Mouse (Mus musculus): Measurements from ENCODE around the gene Eid2b. TPM values are rescaled to one million over a fixed set of nuclear protein-coding genes. Genes with fewer than 3 reads are reported as not detected.
A peak's percentile ranks its signal among the peaks of the same experiment; 100 is the strongest.
"Not testable (repeated sequence)": the region's sequence is repeated elsewhere in the genome, so short reads cannot be mapped to it uniquely, and the experiment has no call there.

Gene Eid2b
- 10 to 100 TPM; 33.3 to 37.8 TPM for total RNA-seq (2021)

DNA sequence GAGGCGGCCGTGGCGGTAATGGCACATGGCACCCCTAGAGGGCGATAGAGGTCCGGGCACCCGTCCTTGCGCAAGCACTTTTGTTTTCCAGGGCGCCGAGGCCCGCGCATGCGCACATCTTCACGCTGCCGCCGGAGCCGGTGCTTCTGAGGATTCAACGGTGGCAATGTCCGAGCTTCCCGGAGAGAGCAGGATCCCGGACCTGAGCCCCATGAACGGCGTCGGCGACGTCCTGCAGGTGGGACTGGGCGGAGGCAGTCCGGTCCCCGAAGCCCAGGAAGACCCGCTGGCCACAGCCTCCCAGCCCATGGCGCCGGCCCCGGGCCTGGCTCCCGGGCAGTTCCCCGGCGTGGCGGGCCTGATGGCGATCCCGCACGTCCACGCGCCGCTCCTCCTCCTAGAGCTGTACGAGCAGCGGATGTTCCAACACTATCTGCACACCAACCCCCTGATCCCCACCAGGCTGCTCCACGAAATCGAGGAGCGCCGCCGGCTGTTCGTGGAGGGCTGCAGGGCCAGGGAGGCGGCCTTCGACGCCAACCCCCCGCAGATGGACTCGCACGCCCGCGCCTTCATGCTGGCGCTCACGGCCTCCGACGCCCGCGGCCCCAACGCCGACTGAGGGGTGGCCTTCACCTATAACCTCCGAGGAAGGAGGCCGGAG is at the start of gene Eid2b:
Gene Eid2b, plus strand, starts transcription at position 125 of the 664 bp plus-strand sequence.
- intact Hi-C loops (cut with DNase I) = no loop called here
- DNase-seq (ENCODE audit: low spot score in 2 of 2) = peak; percentile 96

DNA sequence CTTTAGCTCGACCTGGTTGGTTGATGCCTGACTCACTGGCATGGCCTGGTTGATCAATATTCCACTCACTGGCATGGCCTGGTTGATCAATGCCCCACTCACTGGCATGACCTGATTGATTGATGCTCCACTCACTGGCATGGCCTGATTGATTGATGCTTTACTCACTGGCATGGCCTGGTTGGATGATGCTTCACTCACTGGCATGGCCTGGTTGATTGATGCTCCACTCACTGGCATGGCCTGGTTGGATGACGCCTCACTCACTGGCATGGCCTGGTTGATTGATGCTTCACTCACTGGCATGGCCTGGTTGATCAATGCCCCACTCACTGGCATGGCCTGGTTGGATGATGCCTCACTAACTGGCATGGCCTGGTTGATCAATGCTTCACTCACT is 33.6 kb upstream of the Eid2b start:
- intact Hi-C loops (cut with DNase I); DNase-seq (ENCODE audit: low spot score in 2 of 2): not testable (repeated sequence)

- intact Hi-C loops (cut with DNase I) = no loop called here
- no peak for DNase-seq (ENCODE audit: low spot score in 2 of 2)
These were observed 28.6 kb upstream of the Eid2b start for GRCm38 (mm10) chr7:28248957-28249356.

DNA sequence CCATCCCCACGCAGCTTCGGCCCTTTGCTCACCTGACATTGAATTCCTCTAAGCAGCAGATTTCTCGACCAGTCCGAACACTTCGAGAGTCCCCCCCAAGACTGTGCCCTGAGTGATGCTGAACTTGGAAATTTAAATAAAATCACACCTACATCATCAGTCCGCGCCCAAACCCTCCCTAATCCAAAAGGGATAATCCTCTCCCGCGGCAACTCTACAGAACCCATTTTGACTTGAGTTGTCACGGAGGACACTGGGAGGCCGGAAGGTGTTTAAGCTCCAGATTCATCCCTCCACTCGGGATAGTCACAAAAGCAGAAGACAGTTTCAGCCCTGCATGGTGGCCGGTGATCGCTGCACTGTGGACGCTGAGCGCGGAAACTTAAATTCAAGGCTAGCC is 25.6 kb upstream of the Eid2b start:
- DNase-seq (ENCODE audit: low spot score in 2 of 2) = no peak
- intact Hi-C loops (cut with DNase I) = no loop called here

DNA sequence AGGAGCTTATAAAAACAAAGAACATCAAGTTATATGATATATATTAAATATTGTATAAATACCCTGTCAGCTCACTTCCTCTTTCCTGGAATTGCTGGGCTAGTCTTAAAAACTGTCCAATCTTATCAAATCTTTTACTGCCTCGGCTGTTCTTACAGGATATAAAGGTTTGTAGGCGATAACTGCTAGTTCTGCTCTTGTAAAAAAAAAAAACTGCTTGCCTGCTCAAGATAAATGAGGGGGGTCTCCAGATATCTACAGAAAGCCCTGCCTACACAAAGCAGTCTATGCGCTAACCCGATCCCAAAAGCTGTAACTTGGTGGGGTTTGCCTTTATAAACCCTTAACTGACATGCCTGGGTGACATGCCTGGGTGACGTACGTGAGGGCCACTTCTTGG is 22.9 kb upstream of the Eid2b start:
- intact Hi-C loops (cut with DNase I) = no loop called here
- no peak for DNase-seq (ENCODE audit: low spot score in 2 of 2)

DNA sequence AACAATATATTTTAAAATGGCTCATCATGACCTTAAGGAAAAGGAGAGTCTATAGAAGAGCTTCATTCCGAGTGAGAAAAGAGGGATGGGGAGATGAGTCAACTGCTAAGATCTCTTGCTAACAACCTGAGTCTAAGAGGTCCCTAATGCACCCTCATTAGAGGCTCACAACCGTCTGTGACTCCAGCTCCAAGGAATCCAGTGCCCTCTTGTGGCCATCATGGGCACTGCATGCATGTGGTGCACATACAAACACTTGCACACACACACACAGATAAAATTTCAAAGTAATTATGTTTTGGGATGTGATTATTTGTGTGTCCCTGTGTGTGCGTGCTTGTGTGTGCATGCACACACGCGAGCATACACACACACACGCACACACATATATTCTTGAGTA is 22.1 kb upstream of the Eid2b start:
- intact Hi-C loops (cut with DNase I) = no loop called here
- no peak for DNase-seq (ENCODE audit: low spot score in 2 of 2)

DNA sequence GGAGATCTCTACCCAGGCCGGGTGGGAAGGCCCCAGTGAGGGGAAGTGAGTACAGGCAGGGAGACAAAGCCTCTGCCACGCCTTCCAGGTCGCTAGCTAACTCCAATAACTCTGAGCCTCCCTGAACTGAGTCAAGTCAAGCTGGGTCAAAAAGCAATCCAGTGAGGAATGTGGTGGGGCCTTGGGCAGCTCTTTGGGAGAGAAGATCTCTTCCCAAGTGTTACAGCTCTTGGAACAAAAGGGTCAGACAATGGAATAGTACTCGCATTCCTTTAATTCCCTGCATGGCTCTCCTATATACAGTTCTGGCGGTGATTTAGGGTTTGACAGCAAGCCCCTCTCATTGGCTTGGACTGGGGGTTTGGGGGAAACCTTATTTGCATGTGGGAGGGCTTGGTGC is 14.7 kb upstream of the Eid2b start:
- DNase-seq (ENCODE audit: low spot score in 2 of 2) = no peak
- intact Hi-C loops (cut with DNase I) = loop anchor here (10.0 kb wide), 1 partner anchor 48 kb away; no protein-coding TSS in a partner anchor

- intact Hi-C loops (cut with DNase I) = loop anchor here (10.0 kb wide), 1 partner anchor 49 kb away; no protein-coding TSS in a partner anchor
- DNase-seq (ENCODE audit: low spot score in 2 of 2) = no peak
These were observed 13.8 kb upstream of the Eid2b start for GRCm38 (mm10) chr7:28263786-28264185.

DNA sequence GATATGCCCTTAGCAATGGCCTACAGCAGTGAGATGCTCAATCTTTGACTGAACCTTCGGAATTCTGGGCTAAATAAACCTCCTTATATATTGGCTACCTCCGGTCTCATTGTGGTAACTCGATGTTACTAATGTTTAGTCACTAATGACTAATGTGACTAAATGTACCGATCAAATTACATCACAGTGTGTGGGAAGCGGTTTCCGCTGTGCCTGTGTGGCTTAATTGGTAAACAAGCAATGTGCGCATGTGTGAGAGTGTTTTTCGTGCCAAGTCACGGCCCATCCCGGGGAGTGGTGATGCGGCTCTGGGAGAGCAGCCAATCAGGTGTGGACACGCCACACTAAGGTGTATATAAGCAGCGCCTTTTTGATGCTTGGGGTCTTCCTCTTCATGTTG is 12.1 kb upstream of the Eid2b start:
- intact Hi-C loops (cut with DNase I) = loop anchor here (5.0 to 10.0 kb wide), 2 partner anchors 51 to 98 kb away; partner anchors contain the start of gene Fbl
- no peak for DNase-seq (ENCODE audit: low spot score in 2 of 2)

GRCm38 (mm10) chr7:28267129-28268041 is 10.2 kb upstream of the Eid2b start, which contains the start of gene Eid2:
Gene Eid2, plus strand, starts transcription at chr7:28267881.
- peak; percentile 92 to 93 for DNase-seq (ENCODE audit: low spot score in 2 of 2)
- intact Hi-C loops (cut with DNase I) = loop anchor here (5.0 to 10.0 kb wide), 2 partner anchors 53 to 100 kb away; partner anchors contain the start of gene Fbl

DNA sequence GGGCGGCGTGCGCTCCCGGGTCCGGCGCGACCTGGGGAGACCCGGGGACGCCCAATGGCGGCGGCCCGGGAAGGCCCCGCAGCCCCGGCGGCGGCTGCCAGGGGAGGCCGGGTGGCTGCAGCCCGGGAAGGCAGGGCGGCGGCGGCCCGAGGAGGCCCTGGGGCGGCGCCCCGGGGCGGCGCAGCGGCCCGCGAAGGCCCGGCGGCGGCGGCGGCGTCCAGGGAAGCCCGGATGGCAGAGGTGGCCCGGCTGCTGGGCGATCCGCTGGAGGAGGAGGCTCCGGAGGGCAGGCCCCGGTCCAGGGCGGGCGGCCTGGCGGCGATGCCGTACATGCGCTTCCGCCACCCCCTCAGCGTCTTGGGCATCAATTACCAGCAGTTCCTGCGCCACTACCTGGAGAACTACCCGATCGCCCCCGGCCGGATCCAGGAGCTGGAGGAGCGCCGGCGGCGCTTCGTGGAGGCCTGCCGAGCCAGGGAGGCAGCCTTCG is 9.5 kb upstream of the Eid2b start:
- DNase-seq (ENCODE audit: low spot score in 2 of 2) = peak; percentile 60 to 77
- intact Hi-C loops (cut with DNase I) = loop anchor here (5.0 to 10.0 kb wide), 2 partner anchors 53 to 101 kb away; partner anchors contain the start of gene Fbl

GRCm38 (mm10) chr7:28268576-28268975 is 9.0 kb upstream of the Eid2b start:
- intact Hi-C loops (cut with DNase I) = loop anchor here (5.0 to 10.0 kb wide), 2 partner anchors 54 to 101 kb away; partner anchors contain the start of gene Fbl
- DNase-seq (ENCODE audit: low spot score in 2 of 2) = no peak

DNA sequence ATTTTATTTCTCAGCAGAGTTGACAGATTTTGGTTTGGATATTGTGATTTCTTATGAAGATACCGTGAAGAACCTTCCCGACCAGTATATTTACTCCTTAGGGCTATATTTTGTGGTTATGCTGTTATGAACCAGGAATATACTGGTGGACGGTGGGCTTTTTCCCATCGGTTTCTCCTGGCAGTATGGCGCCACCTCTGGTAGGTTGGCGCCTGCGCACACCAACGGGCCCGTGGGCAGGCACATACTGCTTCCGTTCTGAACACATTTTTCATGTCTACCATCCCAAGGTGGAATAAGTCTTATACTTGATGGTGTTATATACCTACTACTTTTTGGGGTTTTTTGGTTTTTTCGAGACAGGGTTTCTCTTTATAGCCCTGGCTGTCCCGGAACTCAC is 8.2 kb upstream of the Eid2b start:
- DNase-seq (ENCODE audit: low spot score in 2 of 2) = no peak
- intact Hi-C loops (cut with DNase I) = loop anchor here (5.0 to 10.0 kb wide), 2 partner anchors 55 to 102 kb away; partner anchors contain the start of gene Fbl

- intact Hi-C loops (cut with DNase I) = no loop called here
- DNase-seq (ENCODE audit: low spot score in 2 of 2) = no peak
These were observed 5.8 kb upstream of the Eid2b start for GRCm38 (mm10) chr7:28271761-28272160.

DNA sequence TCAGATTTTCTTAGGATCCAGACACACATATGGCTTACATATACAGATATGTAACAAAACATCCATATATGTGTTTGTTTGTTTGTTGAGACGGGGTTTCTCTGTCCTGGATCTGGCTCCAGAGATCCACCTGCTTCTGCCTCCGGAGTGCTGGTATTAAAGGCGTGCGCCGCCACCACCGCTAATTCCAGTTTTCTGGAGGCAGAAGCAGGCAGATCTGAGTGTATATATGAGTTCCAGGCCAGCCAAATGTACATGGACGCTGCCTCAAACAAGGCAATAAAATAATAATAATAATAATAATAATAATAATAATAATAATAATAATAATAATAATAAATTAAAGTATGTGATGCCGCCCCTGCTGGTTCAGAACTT is 313 bp upstream of the Eid2b start:
- DNase-seq (ENCODE audit: low spot score in 2 of 2) = no peak
- intact Hi-C loops (cut with DNase I) = no loop called here

GRCm38 (mm10) chr7:28278279-28278652 is 727 bp downstream of the Eid2b start:
- intact Hi-C loops (cut with DNase I) = no loop called here
- no peak for DNase-seq (ENCODE audit: low spot score in 2 of 2)

GRCm38 (mm10) chr7:28280630-28281029 is 3.1 kb downstream of the Eid2b start:
- intact Hi-C loops (cut with DNase I) = no loop called here
- no peak for DNase-seq (ENCODE audit: low spot score in 2 of 2)

DNA sequence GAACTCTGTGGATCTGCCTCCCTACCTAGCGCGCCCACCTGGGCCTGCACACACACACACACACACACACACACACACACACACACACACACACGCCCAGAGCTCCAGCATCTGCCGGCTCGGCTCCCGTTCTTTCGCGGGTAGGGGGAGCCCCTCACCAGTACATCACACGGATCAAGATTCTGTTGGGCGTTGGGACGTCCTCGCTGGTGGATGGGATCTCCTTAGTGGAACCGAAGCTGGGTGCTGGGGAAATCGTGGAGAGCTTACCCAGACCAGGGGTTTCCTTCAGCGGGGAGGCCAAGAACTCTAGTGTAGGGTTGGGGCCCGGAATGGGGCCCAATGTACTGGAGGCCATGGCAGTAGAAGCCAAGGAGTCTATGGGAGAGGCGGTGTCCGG is 12.6 kb downstream of the Eid2b start:
- DNase-seq (ENCODE audit: low spot score in 2 of 2) = no peak
- intact Hi-C loops (cut with DNase I) = no loop called here

DNA sequence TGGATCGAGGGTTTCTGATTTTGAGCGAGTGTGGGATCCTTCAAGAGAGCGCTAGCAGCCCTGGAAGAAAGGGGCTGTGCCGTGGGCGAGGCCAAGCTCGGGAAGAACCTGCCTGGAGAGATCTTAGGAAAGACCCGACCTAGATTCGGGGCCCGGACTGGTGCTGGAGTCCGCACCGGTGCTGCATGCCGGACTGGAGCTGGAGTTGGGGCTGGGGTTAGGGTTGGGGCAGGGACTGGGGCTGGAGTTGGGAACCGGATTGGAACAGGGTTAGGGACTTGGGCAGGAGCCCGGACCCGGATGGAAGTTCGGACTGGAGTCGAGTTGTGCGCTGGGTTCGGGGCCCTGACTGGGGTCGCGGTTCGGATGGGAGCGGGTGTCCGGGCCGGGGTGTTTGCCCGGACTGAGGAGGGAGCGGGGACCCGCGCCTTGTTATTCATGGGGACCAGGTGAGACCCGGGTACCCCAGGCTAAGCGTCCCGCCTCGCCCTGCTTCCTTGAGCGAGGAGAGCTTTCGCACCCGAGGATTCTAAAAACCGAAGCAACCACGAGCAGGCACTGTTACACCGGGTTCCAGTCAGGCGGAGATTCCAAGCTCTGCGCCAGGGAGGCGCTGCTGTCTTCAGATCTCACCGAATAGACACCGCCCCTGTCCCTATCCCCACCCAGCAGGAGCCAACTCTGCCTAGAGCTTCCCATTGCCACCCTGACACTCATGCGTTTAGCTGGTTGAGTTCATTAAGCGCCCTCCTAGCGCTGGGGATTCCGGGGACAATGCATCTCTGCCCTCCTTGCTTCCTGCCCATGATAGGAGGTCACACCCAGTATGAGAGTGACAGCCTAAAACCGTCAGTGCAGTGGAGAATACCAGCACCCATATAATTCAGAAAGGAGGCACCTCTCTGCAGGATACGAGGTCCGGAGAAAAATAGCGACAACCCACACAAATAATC is 13.4 kb downstream of the Eid2b start, which contains the start of gene Selenov:
Gene Selenov, minus strand, starts transcription at position 549 of the 953 bp plus-strand sequence.
- intact Hi-C loops (cut with DNase I) = no loop called here
- peak; percentile 37 to 39 for DNase-seq (ENCODE audit: low spot score in 2 of 2)

All from left cerebral cortex, postnatal 36 days (tissue).